Mouse (Mus musculus): ENCODE data around the gene Gm4924.

The Gm4924 gene

DNA sequence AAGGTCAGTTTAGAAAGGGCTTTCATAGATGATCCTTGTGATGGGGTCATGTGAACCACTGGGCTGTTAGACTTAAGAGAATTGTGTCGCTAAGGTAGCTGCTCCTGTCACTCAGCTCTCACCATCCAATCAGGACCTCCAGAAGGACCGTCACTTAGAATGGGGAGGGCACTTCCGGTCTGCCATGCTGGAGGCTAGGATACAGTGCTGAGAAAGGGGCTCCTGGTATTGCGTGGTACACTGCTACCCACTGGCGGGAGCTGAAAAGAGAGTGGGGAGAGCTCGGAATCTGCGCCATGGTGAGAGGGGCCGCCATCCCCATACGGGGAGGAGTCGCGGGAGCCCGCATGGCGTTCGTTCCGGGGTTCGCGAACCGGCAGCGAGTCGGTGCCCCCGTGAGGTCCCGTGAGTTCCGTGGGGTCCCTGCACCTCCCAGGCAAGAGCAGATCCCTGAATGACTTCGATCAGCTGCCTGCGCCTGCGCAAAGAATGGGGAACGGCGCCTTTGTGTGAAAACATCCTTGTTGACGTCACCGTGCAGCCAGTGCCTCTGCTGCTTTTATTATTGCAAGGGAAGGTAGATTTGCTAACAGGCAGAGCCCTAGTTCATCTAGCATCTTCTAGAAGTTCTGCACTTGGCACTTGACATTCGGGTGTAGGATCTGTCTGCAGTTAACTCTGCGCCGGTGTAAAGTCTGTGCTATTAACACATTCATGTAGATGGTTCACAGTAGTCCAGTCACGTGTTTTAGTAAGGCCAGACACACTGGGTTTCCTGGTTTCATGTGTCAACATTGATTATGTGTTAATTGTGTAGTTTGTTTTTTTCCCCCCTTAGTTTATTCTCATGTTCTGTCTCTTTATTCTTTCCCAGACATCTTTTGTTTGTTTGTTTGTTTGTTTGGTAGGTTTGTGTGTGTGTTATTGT, at the start of gene Gm4924:
Gm4924 (plus strand) TSS at position 173 of the 928 bp plus-strand sequence.
- DNase-seq (ENCODE audit: low spot score in 2 of 2) = peak; percentile 61 to 77

DNA sequence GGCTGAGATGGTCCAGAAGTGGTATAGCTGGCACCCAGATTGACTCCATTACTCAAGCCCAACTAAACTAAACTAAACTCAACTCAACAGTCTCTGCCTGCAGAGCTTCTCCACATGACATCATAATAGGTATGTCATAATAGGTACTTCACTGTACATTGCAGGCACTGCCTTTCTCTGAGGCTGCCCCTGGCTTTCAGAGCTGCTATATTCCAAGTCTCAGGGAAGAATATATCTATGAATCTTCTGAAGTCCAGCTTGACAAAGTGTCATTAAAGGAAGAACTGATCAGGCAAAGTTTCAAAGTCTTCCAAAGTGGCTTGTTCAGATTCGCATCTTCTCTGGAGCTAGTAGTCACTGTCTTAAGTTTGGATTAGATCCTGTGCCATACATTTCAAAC, 37.6 kb upstream of the Gm4924 start, which contains the start of gene 4932415D10Rik:
4932415D10Rik (minus strand) TSS at position 101 of the 400 bp plus-strand sequence.
- no peak for DNase-seq (ENCODE audit: low spot score in 2 of 2)

DNA sequence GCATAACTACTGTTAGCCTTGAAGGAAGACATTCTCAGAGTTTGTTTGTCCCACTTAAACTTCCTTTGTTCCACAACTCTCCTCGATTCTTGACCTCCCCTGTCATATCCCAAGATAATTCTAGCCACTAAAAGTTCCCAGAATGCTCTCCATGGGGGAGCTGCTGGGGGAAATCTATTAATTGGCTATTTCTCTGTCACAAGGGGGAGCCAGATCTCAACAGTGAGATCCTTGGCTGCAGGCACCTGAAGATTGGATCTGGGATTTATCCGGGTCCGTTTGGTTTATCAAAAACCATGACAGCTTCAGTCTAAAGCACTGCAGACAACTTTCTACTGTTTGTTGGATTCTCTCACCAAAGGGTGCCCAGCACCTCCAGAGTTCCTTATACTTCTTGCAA, 33.9 kb upstream of the Gm4924 start:
- no peak for DNase-seq (ENCODE audit: low spot score in 2 of 2)

DNA sequence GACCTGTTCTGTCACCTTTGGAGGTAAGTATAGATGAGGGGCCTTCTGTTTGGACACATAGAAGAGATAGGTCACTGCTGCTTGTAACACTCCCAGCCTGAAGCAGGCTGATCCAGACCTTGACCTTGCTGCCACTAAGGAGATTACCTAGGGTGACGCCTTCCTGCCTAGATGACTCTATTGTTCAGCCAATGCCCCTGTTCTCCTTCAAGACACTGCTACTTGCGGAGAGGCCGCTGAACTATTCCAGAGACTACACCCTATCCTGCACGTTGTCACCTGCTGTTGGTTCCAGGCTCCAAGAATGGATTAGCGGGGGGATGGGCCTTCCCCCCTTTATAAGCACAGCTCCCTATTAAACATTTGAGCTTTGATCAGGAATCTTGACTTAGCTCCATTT, 24.2 kb upstream of the Gm4924 start:
- no peak for DNase-seq (ENCODE audit: low spot score in 2 of 2)

DNA sequence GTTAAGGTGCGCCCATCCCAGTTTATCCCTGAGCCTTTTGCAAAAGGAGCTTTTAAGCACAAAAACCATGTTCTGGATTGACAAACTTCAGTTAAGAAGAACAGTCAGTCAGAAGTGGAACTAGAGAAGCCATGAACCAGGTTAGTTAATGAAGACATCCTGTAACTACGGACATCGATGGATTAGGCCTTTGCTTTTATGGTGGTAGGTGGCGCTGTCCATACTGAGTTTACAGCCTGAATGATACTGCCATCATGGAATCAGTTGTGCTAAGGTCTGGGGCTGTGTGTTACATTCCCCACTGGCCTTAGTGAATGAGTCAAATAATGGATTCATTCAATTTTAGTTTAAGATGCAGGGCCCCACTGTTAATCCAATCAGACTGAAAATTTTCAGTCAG, 1.3 kb downstream of the Gm4924 start:
- no peak for DNase-seq (ENCODE audit: low spot score in 2 of 2)

DNA sequence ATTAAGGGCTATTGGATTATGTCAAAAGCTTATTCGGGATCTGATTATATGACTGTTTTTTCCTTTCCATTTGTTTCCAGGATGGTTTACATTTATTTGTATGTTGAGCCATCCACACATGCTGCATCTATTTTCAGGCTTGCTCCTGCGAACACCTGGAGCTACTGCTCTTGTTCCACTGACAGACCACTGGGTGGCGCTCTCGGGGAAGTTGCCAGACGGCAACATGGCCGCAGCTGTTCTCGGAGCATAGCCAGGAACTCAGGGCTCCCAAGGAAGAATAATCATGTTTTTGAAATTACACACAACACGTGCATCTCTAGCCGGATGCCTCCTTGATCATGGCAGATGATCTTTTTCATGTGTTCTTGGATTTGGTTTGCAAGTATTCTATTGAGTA, 7.9 kb downstream of the Gm4924 start:
- DNase-seq (ENCODE audit: low spot score in 2 of 2) = no peak

DNA sequence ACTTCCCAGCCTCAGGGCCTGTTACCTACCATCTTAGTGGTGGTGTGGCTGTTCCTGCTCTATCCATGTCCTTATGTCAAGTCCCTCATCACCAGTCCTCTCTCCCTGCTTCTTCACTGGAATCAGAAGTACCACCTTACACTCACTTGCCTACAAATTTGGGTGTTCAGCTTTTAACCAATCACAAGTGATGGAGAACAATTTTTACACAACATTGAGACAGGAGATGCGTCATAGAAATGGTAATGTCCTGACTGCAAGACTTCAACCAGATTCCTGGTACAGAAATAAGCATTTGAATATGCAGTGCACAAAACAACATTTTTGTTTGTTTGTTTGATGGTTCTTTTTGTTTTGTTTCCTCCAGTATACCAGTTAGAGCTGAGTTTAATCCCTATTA, 28.9 kb downstream of the Gm4924 start:
- DNase-seq (ENCODE audit: low spot score in 2 of 2) = no peak

DNA sequence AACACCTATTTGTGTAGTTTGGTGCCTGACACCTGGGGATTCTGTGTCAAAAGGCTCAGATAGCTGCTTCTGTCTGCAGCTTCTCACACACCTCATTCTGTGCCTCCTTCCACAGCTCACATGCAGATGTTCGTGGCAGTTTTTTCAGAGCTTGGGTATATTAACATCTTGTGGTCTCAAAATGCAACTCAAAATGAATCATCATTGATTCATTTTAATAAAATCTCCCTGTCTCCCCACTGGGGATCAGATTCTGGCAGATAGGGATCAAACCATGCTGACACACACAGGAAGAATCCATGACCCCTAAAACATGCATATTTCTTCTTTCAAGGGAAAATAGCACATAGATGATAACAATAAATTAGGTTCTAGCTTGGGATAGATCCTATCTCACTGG, 55.5 kb downstream of the Gm4924 start:
- no peak for DNase-seq (ENCODE audit: low spot score in 2 of 2)

DNA sequence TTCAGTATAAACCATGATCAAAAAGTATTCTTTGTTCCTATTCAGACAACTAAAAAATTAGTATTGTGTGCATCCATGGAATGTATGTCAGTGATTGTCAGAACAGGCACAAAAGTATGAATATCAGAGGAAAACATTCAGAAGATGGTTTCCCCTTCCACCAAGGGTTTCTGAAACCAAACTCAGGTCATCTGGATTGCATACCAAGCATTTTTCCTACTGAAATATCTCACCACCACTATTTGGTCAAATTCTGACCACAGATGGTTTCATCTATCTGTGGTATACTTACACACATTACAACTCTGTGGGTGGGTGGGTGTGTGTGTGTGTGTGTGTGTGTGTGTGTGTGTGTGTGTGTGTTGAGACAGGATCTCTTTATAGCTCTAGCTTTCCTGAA, 69.6 kb downstream of the Gm4924 start:
- no peak for DNase-seq (ENCODE audit: low spot score in 2 of 2)

Measured in cerebellum, postnatal 4 days (tissue).